ENCODE assay signal across 15 mouse cellular contexts in genomic region chr8:50139876-50140275, GRCm38 (mm10).
"Had no signal": no experiment of that assay in that cellular context is flagged by ENCODE, and none has a peak within 500 bp of the region (broad histone marks: within the 10 kb centered on the region; RNA-seq: fewer than 3 reads in every experiment).

No protein-coding gene starts in this region.

- H3K27ac ChIP-seq: kidney, postnatal 0 days; left cerebral cortex, adult 2 months; liver, embryonic 13.5 days; midbrain, embryonic 10.5 days; midbrain, embryonic 13.5 days had no signal

- H3K9me3 ChIP-seq: liver, embryonic 13.5 days; megakaryocyte, embryonic 14.5 days; midbrain, embryonic 10.5 days; midbrain, embryonic 13.5 days had no signal

- H3K36me3 ChIP-seq: liver, embryonic 13.5 days; midbrain, embryonic 10.5 days; midbrain, embryonic 13.5 days had no signal

- DNase-seq: kidney, adult 2 months; kidney, postnatal 25 days; layer of hippocampus, postnatal 36 days; liver, embryonic 13.5 days; lung, adult 2 months; lung, postnatal 36 days; thymus, adult 18-20 months; thymus, postnatal 36 days had no signal

- H3K4me1 ChIP-seq: liver, embryonic 13.5 days; megakaryocyte, embryonic 14.5 days; midbrain, embryonic 10.5 days; midbrain, embryonic 13.5 days had no signal

- ATAC-seq: lung, postnatal 0 days; midbrain, embryonic 13.5 days; midbrain, embryonic 16.5 days had no signal

- H3K9ac ChIP-seq: liver, embryonic 13.5 days; midbrain, embryonic 13.5 days had no signal

- H3K4me3 ChIP-seq: left cerebral cortex, adult 2 months; liver, embryonic 13.5 days; megakaryocyte, embryonic 14.5 days; midbrain, embryonic 10.5 days; midbrain, embryonic 13.5 days had no signal

- H3K4me2 ChIP-seq: liver, embryonic 13.5 days; midbrain, embryonic 13.5 days had no signal

- H3K27me3 ChIP-seq: liver, embryonic 13.5 days; megakaryocyte, embryonic 14.5 days; midbrain, embryonic 13.5 days had no signal
